Mouse (Mus musculus): ENCODE measurements at regions not wholly inside any gene's neighbourhood (a gene's known extent, or its start where the extent isn't known, plus 50 kb on each side); places are given as distances from the start of the nearest gene placed in this dataset.

- Histone ChIP-seq H3K9ac (replicated peaks; ENCODE audit: low read depth, low read length) (no peak overlapping the region), H3K27ac (ENCODE audit: low read depth, low read length) (no peak overlapping the region), H3K27me3 (ENCODE audit: control insufficient read depth, insufficient read depth, low read length) (no peaks in the 10 kb centered on the region), H3K9me3 (ENCODE audit: control insufficient read depth, low read length) (no peaks in the 10 kb centered on the region), H3K4me1 (ENCODE audit: control insufficient read depth, insufficient read depth, low read length) (no peaks in the 10 kb centered on the region), H3K4me2 (ENCODE audit: low read depth, low read length) (no peak overlapping the region), H3K36me3 (ENCODE audit: control insufficient read depth, insufficient read depth, low read length) (no peaks in the 10 kb centered on the region), H3K4me3 (ENCODE audit: low read depth, low read length) (no peak overlapping the region)
- WGBS, result 92% methylated on average over 3 of the region's 3 CpGs
- ATAC-seq (ENCODE audit: low read depth), result no peak
These were observed 199.4 kb upstream of the Mmadhc start for GRCm38 (mm10) chr2:50496057-50496433.

- WGBS, result 73% methylated on average over 5 of the region's 5 CpGs
These were observed 198.8 kb upstream of the Mmadhc start for GRCm38 (mm10) chr2:50495141-50496056.

GRCm38 (mm10) chr2:50493597-50494335 lies 197.2 kb upstream of the Mmadhc start:
- no peak overlapping the region for H3K4me2 ChIP-seq (ENCODE audit: low read depth, low read length)
- WGBS, result 80% methylated on average over 4 of the region's 4 CpGs
- H3K27me3 ChIP-seq (ENCODE audit: control insufficient read depth, insufficient read depth, low read length), result no peaks in the 10 kb centered on the region
- no peaks in the 10 kb centered on the region for H3K4me1 ChIP-seq (ENCODE audit: control insufficient read depth, insufficient read depth, low read length)
- H3K9me3 ChIP-seq (ENCODE audit: control insufficient read depth, low read length), result no peaks in the 10 kb centered on the region
- no peak overlapping the region for H3K27ac ChIP-seq (ENCODE audit: low read depth, low read length)
- no peak overlapping the region for H3K9ac ChIP-seq (replicated peaks; ENCODE audit: low read depth, low read length)
- H3K36me3 ChIP-seq (ENCODE audit: control insufficient read depth, insufficient read depth, low read length), result no peaks in the 10 kb centered on the region
- ATAC-seq (ENCODE audit: low read depth), result no peak
- H3K4me3 ChIP-seq (ENCODE audit: low read depth, low read length), result no peak overlapping the region

More at GRCm38 (mm10) chr2:50495141-50496056, 198.8 kb upstream of the Mmadhc start:
- Histone ChIP-seq H3K4me3 (ENCODE audit: low read depth, low read length) (no peak overlapping the region), H3K9me3 (ENCODE audit: control insufficient read depth, low read length) (no peaks in the 10 kb centered on the region), H3K36me3 (ENCODE audit: control insufficient read depth, insufficient read depth, low read length) (no peaks in the 10 kb centered on the region), H3K4me1 (ENCODE audit: control insufficient read depth, insufficient read depth, low read length) (no peaks in the 10 kb centered on the region), H3K27me3 (ENCODE audit: control insufficient read depth, insufficient read depth, low read length) (no peaks in the 10 kb centered on the region), H3K9ac (replicated peaks; ENCODE audit: low read depth, low read length) (no peak overlapping the region), H3K4me2 (ENCODE audit: low read depth, low read length) (no peak overlapping the region), H3K27ac (ENCODE audit: low read depth, low read length) (no peak overlapping the region)
- no peak for ATAC-seq (ENCODE audit: low read depth)

- H3K27ac ChIP-seq (ENCODE audit: low read depth, low read length), result no peak overlapping the region
- H3K9ac ChIP-seq (replicated peaks; ENCODE audit: low read depth, low read length), result no peak overlapping the region
- H3K4me3 ChIP-seq (ENCODE audit: low read depth, low read length), result no peak overlapping the region
- no peaks in the 10 kb centered on the region for H3K36me3 ChIP-seq (ENCODE audit: control insufficient read depth, insufficient read depth, low read length)
- no peak for ATAC-seq (ENCODE audit: low read depth)
- H3K27me3 ChIP-seq (ENCODE audit: control insufficient read depth, insufficient read depth, low read length), result no peaks in the 10 kb centered on the region
- H3K4me1 ChIP-seq (ENCODE audit: control insufficient read depth, insufficient read depth, low read length), result no peaks in the 10 kb centered on the region
- H3K9me3 ChIP-seq (ENCODE audit: control insufficient read depth, low read length), result no peaks in the 10 kb centered on the region
- WGBS, result 73% methylated on average over 4 of the region's 4 CpGs
- H3K4me2 ChIP-seq (ENCODE audit: low read depth, low read length), result no peak overlapping the region
These were observed 167.2 kb upstream of the Mmadhc start for GRCm38 (mm10) chr2:50463799-50464198.

GRCm38 (mm10) chr2:50462378-50462777 lies 165.8 kb upstream of the Mmadhc start:
- H3K27me3 ChIP-seq (ENCODE audit: control insufficient read depth, insufficient read depth, low read length), result no peaks in the 10 kb centered on the region
- WGBS, result 98% methylated on average over 1 of the region's 1 CpGs
- no peak for ATAC-seq (ENCODE audit: low read depth)
- no peak overlapping the region for H3K9ac ChIP-seq (replicated peaks; ENCODE audit: low read depth, low read length)
- H3K4me1 ChIP-seq (ENCODE audit: control insufficient read depth, insufficient read depth, low read length), result no peaks in the 10 kb centered on the region
- H3K36me3 ChIP-seq (ENCODE audit: control insufficient read depth, insufficient read depth, low read length), result no peaks in the 10 kb centered on the region
- no peaks in the 10 kb centered on the region for H3K9me3 ChIP-seq (ENCODE audit: control insufficient read depth, low read length)
- H3K4me3 ChIP-seq (ENCODE audit: low read depth, low read length), result no peak overlapping the region
- no peak overlapping the region for H3K4me2 ChIP-seq (ENCODE audit: low read depth, low read length)
- no peak overlapping the region for H3K27ac ChIP-seq (ENCODE audit: low read depth, low read length)

- ATAC-seq (ENCODE audit: low read depth), result no peak
- Histone ChIP-seq H3K27me3 (ENCODE audit: control insufficient read depth, insufficient read depth, low read length) (no peaks in the 10 kb centered on the region), H3K27ac (ENCODE audit: low read depth, low read length) (no peak overlapping the region), H3K4me2 (ENCODE audit: low read depth, low read length) (no peak overlapping the region), H3K4me3 (ENCODE audit: low read depth, low read length) (no peak overlapping the region), H3K9me3 (ENCODE audit: control insufficient read depth, low read length) (no peaks in the 10 kb centered on the region), H3K36me3 (ENCODE audit: control insufficient read depth, insufficient read depth, low read length) (no peaks in the 10 kb centered on the region), H3K9ac (replicated peaks; ENCODE audit: low read depth, low read length) (no peak overlapping the region), H3K4me1 (ENCODE audit: control insufficient read depth, insufficient read depth, low read length) (no peaks in the 10 kb centered on the region)
- 88% methylated on average over 1 of the region's 1 CpGs for WGBS
These were observed 160.1 kb upstream of the Mmadhc start for GRCm38 (mm10) chr2:50456654-50457053.

GRCm38 (mm10) chr2:50448117-50448516 lies 151.5 kb upstream of the Mmadhc start:
- H3K36me3 ChIP-seq (ENCODE audit: control insufficient read depth, insufficient read depth, low read length), result no peaks in the 10 kb centered on the region
- H3K27ac ChIP-seq (ENCODE audit: low read depth, low read length), result no peak overlapping the region
- no peaks in the 10 kb centered on the region for H3K9me3 ChIP-seq (ENCODE audit: control insufficient read depth, low read length)
- H3K4me3 ChIP-seq (ENCODE audit: low read depth, low read length), result no peak overlapping the region
- no peaks in the 10 kb centered on the region for H3K27me3 ChIP-seq (ENCODE audit: control insufficient read depth, insufficient read depth, low read length)
- no peaks in the 10 kb centered on the region for H3K4me1 ChIP-seq (ENCODE audit: control insufficient read depth, insufficient read depth, low read length)
- no peak overlapping the region for H3K9ac ChIP-seq (replicated peaks; ENCODE audit: low read depth, low read length)
- no peak overlapping the region for H3K4me2 ChIP-seq (ENCODE audit: low read depth, low read length)
- no peak for ATAC-seq (ENCODE audit: low read depth)

GRCm38 (mm10) chr2:50445963-50446485 lies 149.4 kb upstream of the Mmadhc start:
- Histone ChIP-seq H3K36me3 (ENCODE audit: control insufficient read depth, insufficient read depth, low read length) (no peaks in the 10 kb centered on the region), H3K9me3 (ENCODE audit: control insufficient read depth, low read length) (no peaks in the 10 kb centered on the region), H3K27me3 (ENCODE audit: control insufficient read depth, insufficient read depth, low read length) (no peaks in the 10 kb centered on the region), H3K4me2 (ENCODE audit: low read depth, low read length) (no peak overlapping the region), H3K4me3 (ENCODE audit: low read depth, low read length) (no peak overlapping the region), H3K27ac (ENCODE audit: low read depth, low read length) (no peak overlapping the region), H3K9ac (replicated peaks; ENCODE audit: low read depth, low read length) (no peak overlapping the region), H3K4me1 (ENCODE audit: control insufficient read depth, insufficient read depth, low read length) (no peaks in the 10 kb centered on the region)
- no peak for ATAC-seq (ENCODE audit: low read depth)
- 70% methylated on average over 2 of the region's 2 CpGs for WGBS

- H3K27me3 ChIP-seq (ENCODE audit: control insufficient read depth, insufficient read depth, low read length), result no peaks in the 10 kb centered on the region
- no peak overlapping the region for H3K4me2 ChIP-seq (ENCODE audit: low read depth, low read length)
- H3K36me3 ChIP-seq (ENCODE audit: control insufficient read depth, insufficient read depth, low read length), result no peaks in the 10 kb centered on the region
- no peak overlapping the region for H3K4me3 ChIP-seq (ENCODE audit: low read depth, low read length)
- no peak overlapping the region for H3K27ac ChIP-seq (ENCODE audit: low read depth, low read length)
- ATAC-seq (ENCODE audit: low read depth), result no peak
- H3K9me3 ChIP-seq (ENCODE audit: control insufficient read depth, low read length), result no peaks in the 10 kb centered on the region
- H3K9ac ChIP-seq (replicated peaks; ENCODE audit: low read depth, low read length), result no peak overlapping the region
- H3K4me1 ChIP-seq (ENCODE audit: control insufficient read depth, insufficient read depth, low read length), result no peaks in the 10 kb centered on the region
These were observed 143.7 kb upstream of the Mmadhc start for GRCm38 (mm10) chr2:50440333-50440732.
